ENCODE assay signal across 8 mouse cellular contexts in the genomic region with DNA sequence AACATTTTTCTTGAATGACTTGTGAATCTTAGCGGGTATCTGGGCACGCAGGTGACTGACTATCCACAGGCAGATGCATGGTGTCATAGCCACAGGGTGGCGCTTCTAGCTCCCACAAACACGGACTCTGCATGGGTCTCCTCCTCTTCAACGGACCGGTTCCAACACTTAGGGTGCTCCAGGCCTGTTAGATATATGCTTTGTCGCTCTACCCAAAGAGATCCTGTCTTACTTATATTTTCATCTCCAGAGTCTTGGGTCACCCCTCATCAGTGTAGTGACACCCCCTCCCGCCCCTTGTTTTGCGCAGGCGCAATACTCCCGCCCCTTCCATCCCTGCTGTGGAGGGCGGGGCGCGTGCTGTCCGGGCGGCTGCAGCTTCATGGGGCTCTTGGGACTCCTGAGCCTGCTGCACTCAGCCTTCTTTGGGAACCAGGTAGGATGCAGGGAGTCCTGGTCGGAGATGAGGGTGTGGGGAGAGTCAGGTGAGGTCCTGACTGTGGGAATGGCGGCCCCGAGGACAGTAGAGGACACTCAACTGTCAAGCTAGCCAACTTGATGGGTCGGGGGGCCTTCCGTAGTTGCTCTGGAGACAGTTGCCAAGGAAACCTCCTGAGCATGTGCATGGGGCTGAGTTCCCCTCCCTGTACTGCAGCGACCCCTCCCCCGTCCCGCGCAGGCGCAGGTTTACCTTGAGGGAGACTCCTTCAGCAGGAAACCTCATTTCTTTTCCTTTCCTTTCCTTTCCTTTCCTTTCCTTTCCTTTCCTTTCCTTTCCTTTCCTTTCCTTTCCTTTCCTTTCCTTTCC. TPM values are rescaled to one million over a fixed set of nuclear protein-coding genes. Genes with fewer than 3 reads are reported as not detected.
A peak's percentile ranks its signal among the peaks of the same experiment; 100 is the strongest.
DNase-seq lines count a peak whose midpoint lies in the region; ATAC-seq lines count a peak whose summit lies in the region.

Apc2 (plus strand) TSS at position 360 of the 808 bp plus-strand sequence.

- peak; percentile 80 for DNase-seq in NIH3T3 (ENCODE audit: low read depth)
- DNase-seq in cerebellum, postnatal 14 days = peak; percentile 83 to 85
- DNase-seq in frontal cortex, postnatal 14 days (ENCODE audit: low spot score in 2 of 2) = peak; percentile 70 to 71
- peak; percentile 79 to 84 for DNase-seq in layer of hippocampus, postnatal 14 days (ENCODE audit: low spot score in 2 of 2)
- DNase-seq in lung, postnatal 10 days = peak; percentile 80
- peak; percentile 71 for DNase-seq in ovary, postnatal 36 days (ENCODE audit: low spot score)
- DNase-seq in thymus, postnatal 14 days = peak; percentile 65

- H3K36me3 ChIP-seq in hindbrain, embryonic 13.5 days = peaks cover 19% of the 10 kb centered on the region

- H3K9ac ChIP-seq in hindbrain, embryonic 13.5 days = peak within 1 kb of the TSS; percentile 99

- peak; percentile 58 for ATAC-seq in hindbrain, embryonic 13.5 days (ENCODE audit: low FRiP score)

- H3K4me2 ChIP-seq in hindbrain, embryonic 13.5 days = peak within 1 kb of the TSS; percentile 98

- H3K27me3 ChIP-seq in hindbrain, embryonic 13.5 days = no peaks in the 10 kb centered on the region

- H3K4me3 ChIP-seq in hindbrain, embryonic 13.5 days = peak within 1 kb of the TSS; percentile 53

- no peaks in the 10 kb centered on the region for H3K9me3 ChIP-seq in hindbrain, embryonic 13.5 days

- peaks cover 76% of the 10 kb centered on the region for H3K4me1 ChIP-seq in hindbrain, embryonic 13.5 days (replicated peaks)

- peak within 1 kb of the TSS; percentile 97 for H3K27ac ChIP-seq in hindbrain, embryonic 13.5 days

- WGBS in hindbrain, embryonic 13.5 days = under 1% methylated on average over 26 of the region's 26 CpGs

RNA-seq across cellular contexts. Expression of gene Apc2, which starts in this region (rescaled TPM):
- polyA plus RNA-seq in hindbrain, embryonic 13.5 days (2015; fragmentation: Nextera tagmentation; extraction: Ambion mirVana) = 182 and 183 TPM in 2 replicates
- total RNA-seq in layer of hippocampus, postnatal 14 days (2021) = 100 to 1,000 TPM; 131 to 133 TPM

Comparison
In these comparisons a context has a peak if more than half of its experiments do, and no peak if none do; other contexts are left out.
1. Peak in every context shown above with its lines: DNase-seq, ATAC-seq, H3K4me3 ChIP-seq and H3K27ac ChIP-seq.